Mouse (Mus musculus) heart, adult 11 months (tissue): ENCODE results near the gene Pik3ap1.

Experiments
- DNase-seq: peaks from one replicate; pipeline ENCODE4 v3.0.0; 2022

Gene Pik3ap1

DNA sequence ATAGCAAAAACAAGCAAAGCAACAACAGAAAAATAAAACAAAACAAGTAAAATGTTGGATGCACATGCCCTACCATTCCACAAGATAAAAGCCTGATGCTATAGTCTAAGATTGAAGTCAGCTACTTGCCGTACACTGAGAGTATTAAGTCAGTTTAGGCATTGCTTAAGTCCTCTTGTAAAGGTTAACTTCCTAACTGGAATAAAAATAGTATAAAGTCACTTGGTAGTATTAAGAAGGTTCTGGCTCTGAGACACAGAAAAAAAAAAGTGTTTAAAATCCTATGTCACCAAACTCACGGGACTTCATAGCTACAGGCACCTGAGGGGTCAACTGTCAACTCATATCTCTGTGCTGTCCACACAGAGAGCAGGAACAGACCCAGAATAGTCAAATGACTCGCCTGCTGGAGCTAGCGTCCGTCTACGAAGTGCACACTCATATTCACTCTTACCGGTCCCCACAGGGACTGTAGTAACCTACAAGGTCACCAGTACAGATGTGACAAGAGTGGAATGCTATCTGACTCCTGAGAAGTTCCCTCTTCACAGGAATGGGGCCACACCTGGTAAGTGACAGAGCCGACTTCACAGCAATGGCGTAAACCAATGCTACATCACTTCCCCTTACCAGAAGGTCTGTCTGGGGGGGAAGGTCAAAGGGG is 17.9 kb downstream of the Pik3ap1 start:
- no peak for DNase-seq

GRCm38 (mm10) chr19:41366192-41366853 is 18.6 kb downstream of the Pik3ap1 start:
- no peak for DNase-seq

DNA sequence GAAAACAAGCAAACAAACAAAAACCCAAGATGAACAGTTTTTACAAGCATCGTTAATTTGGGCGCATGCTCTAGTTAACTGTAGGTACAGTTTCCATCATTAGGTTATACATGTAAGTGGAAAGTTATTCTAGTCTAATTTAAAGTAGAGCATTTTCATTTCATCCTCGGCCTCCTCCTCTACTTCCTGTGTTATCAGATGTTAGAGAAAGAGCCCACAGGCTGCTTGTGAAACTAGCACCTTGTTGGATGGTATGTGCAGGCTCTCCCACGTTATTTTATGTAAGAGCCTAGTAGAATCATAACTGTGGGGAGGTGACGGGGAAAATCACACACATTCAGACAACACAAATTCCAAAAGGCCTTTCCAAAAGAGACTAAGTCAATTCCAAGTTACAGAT is 19.3 kb downstream of the Pik3ap1 start:
- DNase-seq = no peak

GRCm38 (mm10) chr19:41364509-41364908 is 20.4 kb downstream of the Pik3ap1 start:
- no peak for DNase-seq

GRCm38 (mm10) chr19:41362963-41363362 is 21.9 kb downstream of the Pik3ap1 start:
- DNase-seq = no peak

DNA sequence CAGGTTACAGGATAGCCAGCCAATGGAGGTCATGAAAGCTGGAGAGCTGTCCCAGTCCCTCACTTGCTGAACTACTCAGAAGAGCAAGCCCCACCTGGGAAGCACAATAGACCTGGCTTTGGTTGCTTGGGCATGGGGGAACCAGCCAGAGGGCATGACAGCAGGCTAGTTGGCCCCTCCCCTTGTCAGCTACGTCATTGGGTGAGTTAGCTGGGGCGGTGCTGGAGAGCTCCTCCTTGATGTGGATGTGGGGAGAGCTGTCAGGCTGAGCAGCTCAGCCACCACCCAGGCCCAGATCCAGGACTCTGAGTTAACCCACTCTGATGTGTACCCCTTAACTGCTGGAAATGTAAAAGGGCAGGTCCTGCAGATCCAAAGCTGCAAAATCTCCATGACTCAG is 24.4 kb downstream of the Pik3ap1 start:
- no peak for DNase-seq

DNA sequence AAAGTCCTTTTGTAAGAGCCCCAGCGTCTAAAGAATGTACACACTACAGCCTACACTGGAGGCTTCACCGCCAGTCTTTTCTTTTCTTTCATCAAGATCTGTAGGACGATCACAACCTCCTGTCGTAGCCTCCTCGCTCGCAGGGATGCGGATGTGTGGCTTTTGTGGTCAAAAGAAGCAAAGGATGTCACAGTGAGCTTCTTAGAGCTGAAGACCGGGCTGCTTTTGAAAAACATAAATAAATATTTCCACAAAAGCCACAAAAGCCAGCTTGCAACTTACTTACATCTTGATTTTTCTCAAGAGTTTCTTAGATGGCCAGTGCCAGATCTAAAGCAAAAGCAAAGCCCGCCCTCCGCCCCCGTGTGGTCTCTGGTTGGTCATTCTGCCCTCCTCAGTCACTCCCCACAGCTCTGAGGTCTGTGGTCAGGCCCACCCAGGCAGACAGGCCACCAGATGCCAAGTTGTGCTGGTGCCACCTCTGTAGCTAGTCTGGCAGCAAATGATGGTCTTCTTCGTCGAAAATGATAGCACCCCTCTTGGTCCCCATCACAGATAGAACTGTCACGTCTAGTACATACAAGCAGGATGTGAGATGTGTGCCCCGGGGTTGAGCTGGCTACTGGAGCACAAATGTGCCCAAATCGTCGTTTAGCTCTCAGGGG is 30.5 kb downstream of the Pik3ap1 start:
- DNase-seq = no peak

DNA sequence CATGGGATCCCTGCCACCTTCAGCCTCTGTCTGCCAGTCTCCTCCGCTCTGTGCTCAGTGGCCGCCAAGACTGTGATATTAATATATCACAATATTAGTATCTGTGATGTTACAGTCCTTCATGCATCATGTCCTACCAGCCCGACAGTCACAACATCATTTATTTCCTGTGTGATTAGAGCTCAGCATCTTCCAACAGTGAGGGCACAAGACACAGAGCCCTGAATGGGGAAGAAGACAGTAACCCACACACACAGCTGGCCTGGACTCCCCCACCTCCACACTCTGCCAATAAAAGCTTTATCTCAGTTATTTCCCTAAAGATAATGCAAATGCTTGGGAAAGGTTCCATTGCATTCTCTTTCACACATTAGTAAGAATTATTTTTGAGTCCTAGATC is 35.3 kb downstream of the Pik3ap1 start:
- no peak for DNase-seq

DNA sequence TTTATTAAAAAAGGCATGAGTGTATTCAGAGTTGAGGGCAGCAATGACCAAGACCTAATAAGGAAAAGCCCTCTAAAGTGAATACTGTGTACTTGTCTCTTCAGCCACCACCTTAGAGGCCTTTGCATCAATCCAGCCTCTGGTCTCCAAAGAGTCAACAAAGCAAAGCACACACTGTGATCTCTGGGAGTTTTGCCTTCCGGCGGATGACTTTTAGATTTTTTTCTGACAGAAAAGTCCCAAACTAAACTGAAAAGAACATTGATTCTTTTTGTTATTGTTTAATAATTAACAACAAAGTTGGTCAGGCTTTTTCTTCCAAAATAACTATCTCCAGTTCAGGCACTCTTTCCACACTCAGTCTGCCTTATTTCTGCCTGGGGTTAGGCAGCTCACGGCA is 36.7 kb downstream of the Pik3ap1 start:
- no peak for DNase-seq

GRCm38 (mm10) chr19:41347326-41347725 is 37.6 kb downstream of the Pik3ap1 start:
- no peak for DNase-seq

GRCm38 (mm10) chr19:41346099-41346850 is 38.6 kb downstream of the Pik3ap1 start:
- no peak for DNase-seq

GRCm38 (mm10) chr19:41345028-41345741 is 39.7 kb downstream of the Pik3ap1 start:
- DNase-seq = peak; percentile 95

- peak; percentile 93 for DNase-seq
These were observed 40.3 kb downstream of the Pik3ap1 start for GRCm38 (mm10) chr19:41344666-41345027.

- no peak for DNase-seq
These were observed 42.3 kb downstream of the Pik3ap1 start for GRCm38 (mm10) chr19:41342592-41343090.

- DNase-seq = peak; percentile 97
These were observed 43.2 kb downstream of the Pik3ap1 start for GRCm38 (mm10) chr19:41341677-41342076.

DNA sequence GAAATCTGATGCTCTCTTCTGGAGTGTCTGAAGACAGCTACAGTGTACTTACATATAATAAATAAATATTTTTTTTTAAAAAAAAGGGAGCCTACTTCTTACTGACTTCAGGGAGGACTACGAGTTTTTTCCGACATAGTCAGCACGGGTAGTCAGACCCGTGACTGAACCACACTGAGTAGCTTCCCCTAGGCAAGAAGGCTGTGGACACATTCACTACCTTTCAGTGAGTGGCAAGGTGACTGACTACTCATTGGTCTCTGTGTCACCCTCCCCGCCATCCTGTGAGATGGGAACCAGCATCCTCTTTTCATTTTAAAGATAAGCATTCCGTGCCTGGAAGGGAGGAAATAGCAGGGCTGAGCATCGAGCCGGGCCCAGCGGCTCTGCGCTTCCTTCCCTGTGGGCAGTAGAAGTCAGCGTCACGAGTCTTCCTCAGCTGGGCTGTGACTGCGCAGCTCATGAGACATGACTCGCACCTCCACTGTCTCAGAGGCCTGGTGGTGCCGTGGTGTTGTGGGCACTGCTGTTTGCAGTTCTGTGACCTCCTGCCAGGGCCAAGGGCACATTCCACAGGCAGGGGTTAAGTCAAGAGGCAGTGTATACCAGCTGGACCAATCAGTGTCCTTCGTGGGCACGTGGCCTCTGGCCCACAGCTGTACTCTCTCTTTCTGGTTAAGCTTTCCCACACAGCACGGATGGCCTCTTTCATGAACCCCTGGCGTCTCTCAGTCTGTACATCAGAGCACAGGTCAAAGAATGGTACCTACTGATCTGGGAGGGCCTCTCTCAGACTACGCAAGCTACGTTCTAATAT is 45.7 kb downstream of the Pik3ap1 start:
- DNase-seq = peak; percentile 98

GRCm38 (mm10) chr19:41338379-41338778 is 46.5 kb downstream of the Pik3ap1 start:
- DNase-seq = no peak

DNA sequence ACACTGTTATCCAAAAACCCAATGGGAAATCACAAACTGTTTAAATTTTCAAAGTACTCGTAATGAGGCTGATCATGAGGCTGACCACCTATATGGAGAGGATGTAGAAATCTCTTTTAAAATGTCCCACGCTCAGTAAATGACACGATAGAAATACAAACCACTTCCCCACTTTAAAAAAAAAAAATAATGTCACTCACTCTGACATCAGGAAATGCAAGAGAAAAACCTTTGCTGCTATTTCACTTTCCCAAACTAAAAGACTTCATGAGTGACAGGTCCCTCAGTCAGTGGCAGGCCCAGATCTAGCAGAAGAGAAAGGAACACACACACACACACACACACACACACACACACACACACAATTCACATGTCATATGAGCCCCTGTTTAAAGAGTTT is 49.2 kb downstream of the Pik3ap1 start:
- DNase-seq = no peak

DNA sequence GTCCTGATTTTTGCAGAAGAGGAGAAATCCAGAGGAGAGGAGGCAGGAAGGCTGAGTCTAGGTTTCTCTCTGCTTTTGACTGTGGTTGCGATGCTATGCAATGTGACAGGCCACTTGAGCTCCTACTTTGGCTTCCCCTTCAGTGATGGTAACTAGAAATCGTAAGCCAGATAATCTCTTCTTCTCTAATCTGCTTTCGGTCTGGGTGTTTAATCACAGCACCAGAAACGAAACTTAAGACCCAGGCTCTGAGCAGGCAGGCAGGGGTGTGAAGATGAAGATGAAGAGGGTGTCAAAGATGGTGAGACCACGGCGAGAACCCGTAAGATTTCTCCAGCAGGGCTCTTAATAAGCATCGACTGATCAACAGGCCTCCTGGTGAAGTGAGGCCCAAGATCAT is 51.9 kb downstream of the Pik3ap1 start:
- no peak for DNase-seq

DNA sequence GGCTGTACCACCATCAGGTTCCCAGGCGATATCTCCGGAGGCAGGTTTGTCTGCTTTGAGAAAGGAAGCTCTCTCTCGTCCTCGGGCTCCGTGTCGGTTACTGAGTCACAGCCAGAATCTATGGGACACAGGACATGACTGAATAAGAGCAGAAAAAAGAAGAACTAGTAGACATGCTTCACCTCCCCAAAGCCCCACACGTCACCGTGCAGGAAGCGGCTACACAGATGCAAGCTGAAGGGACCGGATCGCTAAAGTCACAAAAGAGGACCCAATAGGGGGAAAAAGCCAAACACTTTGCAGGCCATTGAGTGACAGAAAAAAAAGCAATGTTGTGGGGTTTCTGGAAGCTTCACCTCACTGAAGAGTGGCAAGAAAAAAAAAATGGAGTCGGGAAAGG is 52.7 kb downstream of the Pik3ap1 start:
- peak; percentile 96 for DNase-seq

GRCm38 (mm10) chr19:41330401-41330800 is 54.5 kb downstream of the Pik3ap1 start:
- no peak for DNase-seq

GRCm38 (mm10) chr19:41329961-41330360 is 54.9 kb downstream of the Pik3ap1 start:
- DNase-seq = no peak
